Comparison of ENCODE assay signal across 19 mouse cellular contexts in the genomic region with DNA sequence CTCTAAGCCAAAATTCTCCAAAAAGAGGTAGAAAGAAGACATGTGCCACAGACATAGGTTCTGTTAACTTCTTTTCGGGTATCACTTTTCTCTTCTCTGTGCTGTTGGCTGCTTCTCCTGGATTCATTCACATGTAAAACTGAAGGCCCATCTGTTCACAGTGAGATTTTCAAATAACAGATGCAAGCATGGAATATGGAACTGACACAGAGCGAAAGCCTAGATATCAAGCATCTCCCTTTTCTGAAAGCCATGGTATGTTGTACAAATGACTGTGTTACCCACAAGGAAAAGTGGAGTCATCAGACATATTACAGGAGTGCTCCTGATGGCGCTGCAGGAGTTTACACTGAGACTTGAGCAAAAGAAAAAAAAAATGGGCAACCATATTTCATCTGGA.
DNase-seq lines count a peak whose midpoint lies in the region; ATAC-seq and TF ChIP-seq lines count a peak whose summit lies in the region.
"Had no signal": no experiment of that assay in that cellular context is flagged by ENCODE, and none has a peak within 500 bp of the region (broad histone marks: within the 10 kb centered on the region; RNA-seq: fewer than 3 reads in every experiment).

No protein-coding gene starts in this region.

- no peak for DNase-seq in frontal cortex, postnatal 25 days (ENCODE audit: low spot score in 2 of 2)
- DNase-seq in brain, embryonic 14.5 days (ENCODE audit: low read depth): peak; percentile 80
- peak; percentile 46 for DNase-seq in layer of hippocampus, adult 11-12 months (ENCODE audit: low spot score)
- peak; percentile 21 to 82 for DNase-seq in left cerebral cortex, postnatal 25 days (ENCODE audit: low spot score in 2 of 2)
- no peak for DNase-seq in lung, postnatal 25 days (ENCODE audit: low spot score)
- no peak for DNase-seq in spleen, adult 18-20 months
- DNase-seq: B cell, adult 2 months; cerebellum, adult 18-20 months; kidney, adult 8-10 months; liver, postnatal 0 days; lung, postnatal 36 days; thymus, postnatal 4 days had no signal

- no peaks in the 10 kb centered on the region for H3K4me1 ChIP-seq in midbrain, embryonic 13.5 days (replicated peaks)
- H3K4me1 ChIP-seq: limb, embryonic 15.5 days had no signal

- intact Hi-C loops in left cerebral cortex, postnatal 25 days (cut with DNase I): no loop called here

- TF ChIP-seq CTCF in brain, embryonic 14.5 days (IDR thresholded peaks at IDR 0.05; ENCODE audit: borderline replicate concordance, extremely low read depth, insufficient read depth, insufficient read length): no peak

- no peak overlapping the region for H3K4me3 ChIP-seq in midbrain, embryonic 13.5 days (replicated peaks)
- H3K4me3 ChIP-seq: limb, embryonic 15.5 days; neural tube, embryonic 12.5 days had no signal

- no peak overlapping the region for H3K27ac ChIP-seq in midbrain, embryonic 13.5 days
- H3K27ac ChIP-seq: limb, embryonic 15.5 days; neural tube, embryonic 12.5 days had no signal

- 90% methylated on average over 3 of the region's 3 CpGs for WGBS in midbrain, embryonic 13.5 days

- no peaks in the 10 kb centered on the region for H3K9me3 ChIP-seq in midbrain, embryonic 13.5 days
- H3K9me3 ChIP-seq: limb, embryonic 15.5 days; neural tube, embryonic 12.5 days had no signal

- ATAC-seq in frontal cortex, adult (ENCODE audit: low TSS enrichment): peak; percentile 97
- ATAC-seq in midbrain, embryonic 13.5 days: no peak
- ATAC-seq: liver, postnatal 0 days; midbrain, embryonic 16.5 days; Patski had no signal

- H3K36me3 ChIP-seq in midbrain, embryonic 13.5 days: no peaks in the 10 kb centered on the region
- H3K36me3 ChIP-seq: limb, embryonic 15.5 days; neural tube, embryonic 12.5 days had no signal

- no peaks in the 10 kb centered on the region for H3K27me3 ChIP-seq in midbrain, embryonic 13.5 days
- H3K27me3 ChIP-seq: limb, embryonic 15.5 days; neural tube, embryonic 12.5 days; Patski had no signal

- H3K9ac ChIP-seq in midbrain, embryonic 13.5 days (replicated peaks): no peak overlapping the region
- H3K9ac ChIP-seq: limb, embryonic 15.5 days; liver, postnatal 0 days; neural tube, embryonic 12.5 days had no signal

- H3K4me2 ChIP-seq in midbrain, embryonic 13.5 days (replicated peaks): no peak overlapping the region
- H3K4me2 ChIP-seq: heart, embryonic 11.5 days; limb, embryonic 15.5 days; neural tube, embryonic 12.5 days had no signal

- TF ChIP-seq POLR2A in brain, embryonic 14.5 days (IDR thresholded peaks at IDR 0.05; ENCODE audit: borderline replicate concordance, extremely low read depth, insufficient read depth, insufficient read length, poor library complexity, severe bottlenecking): no peak

Comparison
In these comparisons a context has a peak if more than half of its experiments do, and no peak if none do; other contexts are left out.
1. DNase-seq: peak in brain, embryonic 14.5 days (single experiment), layer of hippocampus, adult 11-12 months (single experiment) and left cerebral cortex, postnatal 25 days (2 of 2); none in frontal cortex, postnatal 25 days (0 of 2), lung, postnatal 25 days (single experiment) and spleen, adult 18-20 months (0 of 2).